Mouse (Mus musculus) C2C12 (cell line): ENCODE measurements at regions not wholly inside any gene's neighbourhood (a gene's known extent, or its start where the extent isn't known, plus 50 kb on each side); places are given as distances from the start of the nearest gene placed in this dataset.

Experiments used
- CTCF ChIP-seq: IDR thresholded peaks from one replicate; pipeline ENCODE4 v1.5.1; 2011; ENCODE audit not compliant: control insufficient read depth, insufficient read depth, insufficient read length
- MYOD1 ChIP-seq: IDR thresholded peaks from one replicate; pipeline ENCODE4 v1.6.1; 2011; ENCODE audit warnings: low read depth; ENCODE audit not compliant: control insufficient read depth, insufficient read length

DNA sequence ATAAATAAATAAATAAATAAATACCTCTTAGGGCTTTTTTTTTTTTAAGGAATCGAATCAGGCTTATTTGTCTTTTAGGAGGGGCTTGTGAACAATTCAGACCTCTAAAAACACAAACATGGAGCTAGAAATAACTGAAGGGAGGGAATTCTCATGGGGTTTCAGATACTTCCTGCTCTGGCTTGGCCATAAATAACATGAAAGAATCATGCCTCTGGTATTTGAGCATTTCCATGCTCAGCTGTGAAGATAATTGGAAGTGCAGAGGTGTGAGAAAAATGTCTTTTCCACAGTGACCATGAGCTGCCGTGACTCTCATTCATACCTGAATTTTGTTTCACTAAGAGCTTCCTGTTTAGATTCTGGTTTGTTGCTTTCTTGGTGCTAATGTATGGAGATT lies 86.3 kb upstream of the Itga1 start:
- no peak for TF ChIP-seq CTCF
- no peak for TF ChIP-seq MYOD1
